Mouse (Mus musculus): ENCODE measurements around the gene Ints4. TPM values are rescaled to one million over a fixed set of nuclear protein-coding genes. Genes with fewer than 3 reads are reported as not detected.

Ints4 gene
- polyA plus RNA-seq, 1 experiment from 2014 or later: 32.8 TPM

- Histone ChIP-seq H3K36me3 (no peaks in the 10 kb centered on the region), H3K4me3 (no peak overlapping the region), H3K27me3 (replicated peaks) (no peaks in the 10 kb centered on the region), H3K27ac (ENCODE audit: poor library complexity, severe bottlenecking) (no peak overlapping the region), H3K9ac (no peak overlapping the region), H3K4me1 (replicated peaks) (no peaks in the 10 kb centered on the region), H3K9me3 (replicated peaks) (no peaks in the 10 kb centered on the region; the same call in 1 of the 2 replicates), H3K4me2 (no peak overlapping the region)
- ATAC-seq (ENCODE audit: insufficient number of reproducible peaks, low FRiP score): no peak
- 76% methylated on average over 5 of the region's 5 CpGs for WGBS
These were observed 7.8 kb upstream of the Ints4 start for GRCm38 (mm10) chr7:97473001-97473400.

DNA sequence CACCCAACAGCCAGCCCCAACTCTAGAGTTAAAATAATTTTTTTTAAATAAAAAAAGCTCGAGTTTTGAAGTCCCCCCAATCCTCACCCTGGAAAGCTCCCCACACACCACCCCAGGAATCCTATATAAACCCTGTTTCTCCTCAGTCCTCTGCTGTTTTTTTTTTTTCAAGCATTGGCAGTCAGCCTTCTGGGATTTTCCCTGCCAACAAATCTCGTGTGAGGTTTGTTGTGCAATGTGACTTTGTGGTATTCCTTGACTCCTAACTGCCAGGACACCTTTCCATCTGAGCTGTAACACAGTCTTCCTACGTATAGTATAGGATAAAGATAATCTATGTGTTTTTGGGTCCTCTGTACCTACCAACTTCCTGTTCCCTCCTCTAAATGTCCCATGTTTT, 1.4 kb upstream of the Ints4 start:
- Histone ChIP-seq H3K9me3 (replicated peaks) (no peaks in the 10 kb centered on the region), H3K36me3 (no peaks in the 10 kb centered on the region), H3K27ac (ENCODE audit: poor library complexity, severe bottlenecking) (no peak overlapping the region), H3K4me2 (no peak overlapping the region), H3K4me1 (replicated peaks) (peaks cover 14% of the 10 kb centered on the region), H3K27me3 (replicated peaks) (no peaks in the 10 kb centered on the region), H3K4me3 (no peak overlapping the region), H3K9ac (no peak overlapping the region)
- WGBS: 60% methylated on average over 3 of the region's 3 CpGs
- no peak for ATAC-seq (ENCODE audit: insufficient number of reproducible peaks, low FRiP score)

- Histone ChIP-seq H3K27me3 (replicated peaks) (no peaks in the 10 kb centered on the region), H3K9me3 (replicated peaks) (no peaks in the 10 kb centered on the region), H3K4me1 (replicated peaks) (peaks cover 14% of the 10 kb centered on the region), H3K9ac (0 out of 2 replicates have a peak overlapping the region, but pooled peaks have one; percentile 36), H3K4me2 (peak overlapping the region; percentile 96), H3K36me3 (peaks cover 6% of the 10 kb centered on the region), H3K27ac (ENCODE audit: poor library complexity, severe bottlenecking) (no peak overlapping the region), H3K4me3 (peak overlapping the region; percentile 84)
- 20% methylated on average over 3 of the region's 3 CpGs for WGBS
- no peak for ATAC-seq (ENCODE audit: insufficient number of reproducible peaks, low FRiP score)
These were observed 466 bp upstream of the Ints4 start for GRCm38 (mm10) chr7:97480290-97480689.

DNA sequence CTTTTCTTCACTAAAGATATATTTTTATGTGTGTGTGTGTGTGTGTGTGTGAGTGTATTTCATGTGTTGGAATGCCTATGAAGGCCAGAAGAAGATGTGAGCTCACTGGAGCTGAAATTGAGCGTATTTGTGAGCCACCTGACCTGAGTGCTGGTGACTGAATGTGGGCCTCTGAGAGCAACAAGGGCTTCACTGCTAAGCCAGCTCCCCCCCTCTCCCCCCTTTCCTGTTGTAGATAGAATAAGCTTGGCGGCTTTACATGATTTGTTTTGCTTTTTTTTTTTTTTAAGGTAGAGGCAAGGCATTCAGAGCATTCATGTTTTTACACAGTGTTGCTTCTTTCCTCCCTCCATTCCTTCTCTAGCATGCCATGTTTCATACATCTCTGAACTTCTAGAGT, 2.6 kb downstream of the Ints4 start:
- Histone ChIP-seq H3K9ac (no peak overlapping the region), H3K4me2 (no peak overlapping the region), H3K36me3 (peaks cover 30% of the 10 kb centered on the region), H3K27me3 (replicated peaks) (no peaks in the 10 kb centered on the region), H3K9me3 (replicated peaks) (no peaks in the 10 kb centered on the region), H3K4me3 (no peak overlapping the region), H3K4me1 (replicated peaks) (peaks cover 14% of the 10 kb centered on the region), H3K27ac (ENCODE audit: poor library complexity, severe bottlenecking) (no peak overlapping the region)
- no peak for ATAC-seq (ENCODE audit: insufficient number of reproducible peaks, low FRiP score)
- WGBS: 73% methylated on average over 2 of the region's 2 CpGs

- H3K27me3 ChIP-seq (replicated peaks): no peaks in the 10 kb centered on the region
- H3K4me2 ChIP-seq: no peak overlapping the region
- peaks cover 8% of the 10 kb centered on the region for H3K4me1 ChIP-seq (replicated peaks)
- ATAC-seq (ENCODE audit: insufficient number of reproducible peaks, low FRiP score): no peak
- H3K36me3 ChIP-seq: peaks cover 54% of the 10 kb centered on the region
- H3K27ac ChIP-seq (ENCODE audit: poor library complexity, severe bottlenecking): no peak overlapping the region
- no peak overlapping the region for H3K9ac ChIP-seq
- no peaks in the 10 kb centered on the region for H3K9me3 ChIP-seq (replicated peaks)
- no peak overlapping the region for H3K4me3 ChIP-seq
- WGBS: 64% methylated on average over 3 of the region's 3 CpGs
These were observed 10.4 kb downstream of the Ints4 start for GRCm38 (mm10) chr7:97491157-97491556.

- Histone ChIP-seq H3K36me3 (peaks cover 44% of the 10 kb centered on the region), H3K4me2 (no peak overlapping the region), H3K27ac (ENCODE audit: poor library complexity, severe bottlenecking) (no peak overlapping the region), H3K4me1 (replicated peaks) (peaks cover 8% of the 10 kb centered on the region), H3K27me3 (replicated peaks) (no peaks in the 10 kb centered on the region), H3K9me3 (replicated peaks) (no peaks in the 10 kb centered on the region), H3K9ac (no peak overlapping the region), H3K4me3 (no peak overlapping the region)
- no peak for ATAC-seq (ENCODE audit: insufficient number of reproducible peaks, low FRiP score)
- WGBS: 67% methylated on average over 4 of the region's 4 CpGs
These were observed 11.7 kb downstream of the Ints4 start for GRCm38 (mm10) chr7:97492420-97492819.

DNA sequence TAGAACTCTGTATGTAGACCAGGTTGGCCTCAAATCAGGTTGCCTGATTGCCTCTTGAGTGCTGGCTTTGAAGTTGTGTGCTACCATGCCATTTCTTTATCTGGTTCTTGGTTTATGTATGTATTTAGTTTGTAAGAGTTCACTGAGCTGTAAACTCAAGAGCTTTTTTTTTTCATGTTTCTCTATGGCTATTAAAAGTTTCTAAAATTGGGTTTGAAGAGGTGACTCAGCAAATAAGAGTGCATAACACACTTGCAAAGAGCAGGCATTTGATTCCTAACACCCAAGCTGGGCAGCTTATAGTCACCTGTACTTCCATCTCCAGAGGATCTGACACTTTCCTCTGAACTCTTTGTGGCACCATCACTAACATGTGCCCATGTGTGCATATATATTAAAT, 14.3 kb downstream of the Ints4 start:
- Histone ChIP-seq H3K4me1 (replicated peaks) (peaks cover 8% of the 10 kb centered on the region), H3K36me3 (peaks cover 33% of the 10 kb centered on the region), H3K27me3 (replicated peaks) (no peaks in the 10 kb centered on the region), H3K27ac (ENCODE audit: poor library complexity, severe bottlenecking) (no peak overlapping the region), H3K4me3 (no peak overlapping the region), H3K9ac (no peak overlapping the region), H3K9me3 (replicated peaks) (no peaks in the 10 kb centered on the region), H3K4me2 (no peak overlapping the region)
- no peak for ATAC-seq (ENCODE audit: insufficient number of reproducible peaks, low FRiP score)

- Histone ChIP-seq H3K36me3 (peaks cover 38% of the 10 kb centered on the region), H3K27ac (ENCODE audit: poor library complexity, severe bottlenecking) (no peak overlapping the region)
- ATAC-seq (ENCODE audit: insufficient number of reproducible peaks, low FRiP score): no peak
These were observed 19.9 kb downstream of the Ints4 start for GRCm38 (mm10) chr7:97500555-97501209.

GRCm38 (mm10) chr7:97514786-97515185, 34.0 kb downstream of the Ints4 start:
- Histone ChIP-seq H3K4me3 (no peak overlapping the region), H3K9ac (no peak overlapping the region), H3K4me2 (no peak overlapping the region), H3K36me3 (peaks cover 78% of the 10 kb centered on the region), H3K4me1 (replicated peaks) (peaks cover 10% of the 10 kb centered on the region; the same call in 1 of the 2 replicates), H3K27me3 (replicated peaks) (no peaks in the 10 kb centered on the region), H3K9me3 (replicated peaks) (no peaks in the 10 kb centered on the region), H3K27ac (ENCODE audit: poor library complexity, severe bottlenecking) (peak overlapping the region; percentile 39)
- WGBS: 25% methylated on average over 1 of the region's 1 CpGs
- no peak for ATAC-seq (ENCODE audit: insufficient number of reproducible peaks, low FRiP score)

More at GRCm38 (mm10) chr7:97500555-97501209, 19.9 kb downstream of the Ints4 start:
- H3K9ac ChIP-seq: no peak overlapping the region
- no peaks in the 10 kb centered on the region for H3K9me3 ChIP-seq (replicated peaks)
- no peak overlapping the region for H3K4me2 ChIP-seq
- WGBS: 60% methylated on average over 5 of the region's 5 CpGs
- no peaks in the 10 kb centered on the region for H3K27me3 ChIP-seq (replicated peaks)
- H3K4me3 ChIP-seq: no peak overlapping the region
- no peaks in the 10 kb centered on the region; the same call in 1 of the 2 replicates for H3K4me1 ChIP-seq (replicated peaks)

- 87% methylated on average over 2 of the region's 2 CpGs for WGBS
- Histone ChIP-seq H3K9ac (no peak overlapping the region), H3K4me3 (no peak overlapping the region), H3K4me1 (replicated peaks) (0 out of 2 replicates have a peak, but pooled peaks cover 6% of the 10 kb centered on the region), H3K4me2 (no peak overlapping the region), H3K9me3 (replicated peaks) (no peaks in the 10 kb centered on the region), H3K27me3 (replicated peaks) (no peaks in the 10 kb centered on the region), H3K36me3 (peaks cover 74% of the 10 kb centered on the region), H3K27ac (ENCODE audit: poor library complexity, severe bottlenecking) (no peak overlapping the region)
- ATAC-seq (ENCODE audit: insufficient number of reproducible peaks, low FRiP score): no peak
These were observed 39.2 kb downstream of the Ints4 start for GRCm38 (mm10) chr7:97519935-97520334.

- no peak for ATAC-seq (ENCODE audit: insufficient number of reproducible peaks, low FRiP score)
- Histone ChIP-seq H3K27me3 (replicated peaks) (no peaks in the 10 kb centered on the region), H3K4me2 (no peak overlapping the region), H3K9ac (no peak overlapping the region), H3K4me1 (replicated peaks) (no peaks in the 10 kb centered on the region), H3K4me3 (no peak overlapping the region), H3K36me3 (peaks cover 88% of the 10 kb centered on the region), H3K27ac (ENCODE audit: poor library complexity, severe bottlenecking) (no peak overlapping the region), H3K9me3 (replicated peaks) (no peaks in the 10 kb centered on the region)
- WGBS: 88% methylated on average over 5 of the region's 5 CpGs
These were observed 54.8 kb downstream of the Ints4 start for GRCm38 (mm10) chr7:97535531-97535930.

DNA sequence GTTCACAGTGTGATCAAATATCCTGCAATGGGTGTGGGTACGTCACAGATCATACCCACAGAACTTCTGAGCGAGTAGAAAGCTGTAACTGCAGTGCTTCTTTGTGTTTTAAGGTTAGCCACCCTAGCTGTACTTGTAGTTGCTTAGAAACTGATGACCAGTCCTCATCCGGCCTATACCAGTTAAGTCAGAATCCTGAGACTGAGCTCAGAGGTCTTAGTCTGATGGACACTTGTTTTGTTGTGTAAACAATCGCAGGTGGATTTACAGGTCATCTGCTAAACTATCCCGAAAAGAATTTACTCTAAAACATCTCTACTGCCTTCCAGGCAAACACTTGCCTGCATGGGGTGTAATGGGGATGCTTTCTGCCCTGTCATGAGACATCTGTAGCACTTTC, 55.8 kb downstream of the Ints4 start:
- no peak overlapping the region for H3K9ac ChIP-seq
- H3K27me3 ChIP-seq (replicated peaks): no peaks in the 10 kb centered on the region
- H3K9me3 ChIP-seq (replicated peaks): no peaks in the 10 kb centered on the region
- H3K4me2 ChIP-seq: no peak overlapping the region
- peaks cover 88% of the 10 kb centered on the region for H3K36me3 ChIP-seq
- H3K4me1 ChIP-seq (replicated peaks): no peaks in the 10 kb centered on the region
- no peak overlapping the region for H3K4me3 ChIP-seq
- ATAC-seq (ENCODE audit: insufficient number of reproducible peaks, low FRiP score): no peak
- H3K27ac ChIP-seq (ENCODE audit: poor library complexity, severe bottlenecking): no peak overlapping the region
- 84% methylated on average over 5 of the region's 5 CpGs for WGBS

Data from heart, embryonic 12.5 days (tissue).